Mouse (Mus musculus) c-Kit-positive CD71-positive TER-119-positive erythroid progenitor cells, embryonic 14.5 days (primary cell): ENCODE data around the gene Trim7.
A peak's percentile ranks its signal among the peaks of the same experiment; 100 is the strongest.
"Not testable (repeated sequence)": the region's sequence is repeated elsewhere in the genome, so short reads cannot be mapped to it uniquely, and the experiment has no call there.

Source experiments
- DNase-seq: peaks from one replicate; pipeline ENCODE4 v3.0.0-alpha.2; 2013; ENCODE audit warnings: low spot score

The Trim7 gene

DNA sequence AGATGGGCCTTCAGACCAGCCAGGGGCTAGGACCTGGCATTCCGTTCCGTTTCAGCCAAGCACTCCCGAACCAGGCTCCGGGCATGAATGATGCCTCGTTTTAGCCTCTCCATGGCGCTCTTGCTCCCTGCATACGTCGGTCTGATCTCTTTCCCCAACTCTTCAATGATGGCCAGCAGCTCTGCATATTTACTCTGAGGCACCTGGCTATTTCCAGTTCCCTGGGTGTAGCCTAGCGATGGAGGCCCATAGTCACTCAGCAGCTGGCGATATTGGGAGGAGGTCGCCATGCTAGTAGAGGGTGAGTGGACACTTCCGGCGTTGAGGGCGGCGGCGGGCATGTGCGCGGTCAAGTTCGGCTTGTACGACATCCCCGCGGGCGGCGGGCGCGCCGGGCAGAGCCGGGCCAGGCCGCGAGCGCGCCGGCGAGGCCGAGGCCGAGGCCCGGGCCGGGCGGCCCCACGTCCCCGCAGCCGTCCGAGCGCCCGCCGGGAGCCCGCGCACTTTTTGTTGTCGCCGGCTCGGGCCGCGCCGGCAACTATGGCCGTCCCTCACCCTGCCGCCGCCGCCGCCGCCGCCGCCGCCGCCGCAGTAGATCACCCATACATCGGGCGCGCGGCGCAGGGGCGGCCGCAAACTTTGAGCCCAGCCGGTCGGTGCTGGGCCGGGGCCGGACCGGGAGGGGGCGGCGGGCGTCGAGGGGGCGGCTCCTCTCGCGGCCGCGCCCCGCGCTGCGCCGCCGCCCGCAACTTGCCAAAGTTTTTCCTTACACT, at the start of gene Trim7, which contains the start of gene Gm12184:
Trim7 (plus strand) TSS at position 162 of the 773 bp plus-strand sequence.
Gm12184 (minus strand) TSS at position 677 of the 773 bp plus-strand sequence.
- not testable (repeated sequence) for DNase-seq

DNA sequence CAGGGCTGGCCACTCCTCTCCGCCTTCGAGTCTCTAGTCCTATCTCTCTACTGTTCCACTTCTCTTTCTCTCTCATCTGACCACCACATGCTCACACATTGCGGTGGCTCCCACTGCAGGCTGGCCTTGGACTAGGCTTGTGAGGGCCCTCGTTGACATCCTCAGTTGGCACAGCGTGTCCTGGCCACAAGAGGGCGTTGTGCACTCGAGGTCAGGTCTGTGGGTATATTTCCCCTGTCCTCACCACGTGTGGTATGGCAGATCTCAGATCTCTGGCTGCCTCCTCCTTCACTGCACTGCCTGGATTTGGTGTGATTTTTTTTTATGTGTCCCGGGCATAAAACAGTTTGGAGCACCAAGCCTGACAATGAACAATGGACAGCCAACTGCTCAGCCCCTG, 49.3 kb upstream of the Trim7 start:
- DNase-seq: no peak

DNA sequence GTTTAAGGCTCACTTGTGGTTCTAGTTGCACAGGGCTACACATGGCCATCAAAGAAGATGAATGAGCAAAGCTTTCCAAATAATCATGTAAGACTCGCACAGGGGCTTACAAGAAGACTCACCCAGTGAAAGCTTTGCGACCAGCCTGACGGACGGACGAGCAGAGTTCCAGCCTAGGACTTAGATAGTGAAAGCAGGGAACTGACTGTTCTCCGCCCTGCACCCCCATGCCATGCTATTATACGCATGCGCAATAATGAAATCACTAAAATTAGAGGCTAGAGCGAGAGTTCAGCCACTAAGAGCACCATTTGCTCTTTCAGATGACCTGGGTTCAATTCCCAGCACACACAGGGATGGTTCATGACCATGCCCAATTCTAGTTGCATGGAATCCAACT, 48.6 kb upstream of the Trim7 start:
- no peak for DNase-seq

DNA sequence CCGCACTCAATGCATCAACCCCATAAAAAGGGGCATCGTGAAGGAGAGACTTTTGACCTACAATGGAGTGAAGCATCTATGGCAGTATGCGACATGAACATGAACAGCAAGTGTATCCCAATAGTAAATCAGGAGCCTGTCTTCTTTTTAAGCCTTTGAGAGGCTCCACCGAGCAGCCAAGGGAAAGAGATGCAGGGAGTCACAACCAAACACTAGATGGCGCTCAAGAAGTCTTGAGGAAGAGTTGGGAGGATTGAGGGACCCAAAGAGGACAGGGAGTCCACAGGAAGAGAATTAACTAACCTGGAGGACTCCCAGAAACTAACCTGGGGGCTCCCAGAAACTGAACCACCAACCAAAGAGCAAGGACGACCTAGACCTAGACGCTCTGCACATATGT, 46.5 kb upstream of the Trim7 start:
- peak; percentile 63 for DNase-seq

DNA sequence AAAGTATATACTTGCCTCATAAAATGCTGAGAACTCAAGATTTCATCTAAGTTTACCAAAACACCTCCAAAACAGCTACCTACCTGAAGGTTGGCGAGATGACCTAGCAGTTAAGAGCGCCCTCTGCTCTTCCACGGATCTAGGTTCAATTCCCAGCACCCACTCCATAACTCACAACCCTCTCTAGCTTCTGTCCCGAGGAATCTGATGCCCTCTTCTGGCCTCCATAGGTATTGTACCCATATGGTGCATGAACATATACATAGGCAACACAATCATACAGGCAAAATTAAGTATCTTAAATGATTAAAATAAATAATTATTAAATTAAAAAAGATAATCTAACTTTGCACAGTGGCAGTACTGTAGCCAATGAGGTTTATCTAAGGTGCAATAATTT, 43.7 kb upstream of the Trim7 start:
- DNase-seq: no peak

DNA sequence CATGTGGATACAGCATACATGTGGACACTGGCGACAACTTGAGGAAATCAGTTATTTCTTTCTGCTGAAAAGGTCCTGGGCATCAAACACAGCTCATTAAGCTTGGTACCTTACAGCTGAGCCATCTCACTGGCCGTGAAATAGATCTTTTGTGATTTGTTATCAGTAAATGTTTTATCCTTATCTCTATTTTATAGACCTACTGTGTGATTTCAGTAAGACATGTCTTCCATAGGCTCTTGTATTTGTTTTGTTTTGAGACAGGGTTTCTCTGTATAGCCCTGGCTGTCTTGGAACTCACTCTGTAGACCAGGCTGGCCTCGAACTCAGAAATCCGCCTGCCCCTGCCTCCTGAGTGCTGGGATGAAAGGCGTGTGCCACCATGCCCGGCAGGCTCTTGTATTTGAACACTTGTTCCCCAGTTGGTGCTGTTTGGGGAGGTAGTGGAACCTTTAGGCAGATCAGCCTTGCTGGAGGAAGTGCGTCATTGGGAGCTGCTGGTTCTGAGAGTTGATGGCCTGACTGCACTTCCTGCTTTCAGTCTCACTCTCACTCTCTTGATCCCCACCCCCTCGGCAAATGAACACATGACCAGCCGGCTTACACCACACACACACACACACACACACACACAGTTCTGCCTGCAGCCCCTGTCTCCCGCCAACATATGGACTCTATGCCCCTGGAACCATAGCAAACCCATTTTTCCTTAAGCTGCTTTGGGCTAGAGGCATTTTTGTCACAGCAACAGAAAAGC, 38.3 kb upstream of the Trim7 start:
- DNase-seq: no peak

DNA sequence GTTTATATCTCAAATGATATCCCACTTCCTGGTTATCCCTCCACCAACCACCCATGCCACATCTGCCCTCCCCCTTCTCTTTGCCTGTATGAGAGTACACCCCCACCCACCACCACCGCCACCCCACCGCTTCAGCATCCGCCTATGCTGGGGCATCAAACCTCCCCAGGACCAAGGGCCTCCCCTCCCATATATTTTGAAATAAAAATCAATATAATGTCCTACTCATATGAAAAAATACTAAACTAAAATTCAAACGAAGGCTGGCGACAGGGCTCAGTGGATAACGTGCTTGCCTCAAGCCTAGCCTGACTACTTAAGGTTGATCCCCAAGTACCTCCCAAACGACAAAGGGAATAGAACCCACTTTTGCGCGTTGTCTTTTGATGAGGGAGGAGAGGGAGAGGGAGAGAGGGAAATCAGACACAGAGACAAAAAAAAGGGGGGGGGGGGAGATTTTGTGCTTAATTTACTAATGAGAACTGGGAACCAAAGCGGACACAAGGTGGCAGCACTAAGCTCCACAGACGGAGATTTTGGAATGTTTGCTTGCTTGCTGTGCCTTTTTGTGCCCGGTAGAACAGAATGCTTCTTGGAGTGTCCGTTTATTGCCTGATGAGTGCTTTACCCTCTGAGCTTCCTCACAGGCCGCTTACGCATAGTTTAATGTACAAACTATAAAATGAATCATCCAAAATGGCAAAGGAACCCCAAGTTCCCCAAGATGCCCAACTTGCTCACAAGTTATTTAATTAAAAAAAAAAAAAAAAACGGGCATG, 37.4 kb upstream of the Trim7 start:
- DNase-seq: peak; percentile 83

DNA sequence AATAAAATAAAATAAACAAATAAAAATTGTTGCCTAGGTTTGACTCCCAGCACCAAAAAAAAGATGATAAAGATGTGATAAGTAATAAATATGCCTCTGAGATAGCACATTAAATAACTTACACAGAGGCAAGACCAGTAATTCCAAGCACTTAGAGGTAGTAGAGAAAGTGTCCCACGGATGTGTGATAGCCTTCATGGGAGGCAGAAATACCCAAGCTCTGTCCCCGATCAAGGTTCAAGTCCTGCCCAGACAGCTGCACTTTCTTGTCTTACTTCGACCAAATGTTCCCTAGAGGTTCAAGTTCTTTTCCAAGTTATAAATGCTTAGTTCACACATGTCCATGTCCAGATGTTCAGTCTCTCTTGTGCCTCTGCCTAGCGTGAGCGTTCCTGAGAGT, 36.7 kb upstream of the Trim7 start:
- no peak for DNase-seq

DNA sequence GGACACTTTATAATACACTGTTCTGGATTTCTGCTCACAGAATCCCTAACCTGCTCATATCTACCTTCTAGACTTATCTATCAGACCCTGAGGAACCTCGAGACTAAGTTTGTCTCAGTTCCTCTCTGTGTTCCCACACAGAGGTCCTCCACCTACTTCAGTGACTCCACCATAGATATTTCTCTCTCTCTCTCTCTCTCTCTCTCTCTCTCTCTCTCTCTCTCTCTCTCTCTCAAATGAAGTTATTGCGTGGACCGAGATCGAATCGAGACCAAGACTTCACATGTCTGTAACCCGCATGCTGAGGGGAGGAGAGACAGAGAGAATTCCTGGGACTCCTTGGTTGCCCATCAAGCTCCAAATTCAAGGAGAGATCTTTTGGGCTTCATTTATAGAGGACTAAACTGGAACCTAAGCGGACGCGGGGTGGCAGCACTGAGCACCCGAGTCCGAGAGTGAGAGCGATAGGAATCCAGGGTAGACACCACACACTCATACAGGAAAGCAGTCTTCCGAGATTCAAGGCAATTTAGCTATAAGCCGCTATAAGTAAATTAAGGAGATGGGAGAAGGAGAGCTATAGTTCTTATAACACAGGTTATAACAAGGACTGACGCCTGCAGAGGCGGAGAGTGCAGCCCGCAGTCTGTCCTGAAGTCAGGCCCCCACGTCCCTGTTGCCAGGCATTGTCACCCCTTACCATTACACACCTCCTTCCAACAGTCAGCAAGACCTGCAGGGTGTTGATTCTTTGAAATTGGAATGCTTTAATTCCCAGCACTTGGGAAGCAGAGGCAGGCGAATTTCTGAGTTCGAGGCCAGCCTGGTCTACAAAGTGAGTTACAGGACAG, 35.7 kb upstream of the Trim7 start:
- DNase-seq: peak; percentile 81

DNA sequence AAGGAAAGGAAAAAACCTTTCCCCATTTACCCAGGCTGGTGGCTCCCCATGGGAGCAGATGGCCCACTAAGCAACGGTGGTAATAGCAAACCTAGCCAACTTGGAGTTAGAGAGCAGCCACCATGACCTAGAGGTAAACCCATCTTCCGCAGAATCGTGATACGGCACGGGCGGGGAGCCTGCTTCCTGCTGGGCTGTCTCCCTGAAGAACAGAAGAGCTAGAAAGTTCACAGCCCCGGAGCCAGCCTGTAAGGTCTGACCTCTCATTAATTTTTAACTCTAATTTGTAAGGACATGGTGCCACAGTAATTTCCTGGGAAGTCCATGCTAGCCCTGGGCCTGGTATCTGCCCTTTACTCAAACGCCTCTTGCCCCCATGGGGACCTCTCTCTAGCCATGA, 35.0 kb upstream of the Trim7 start:
- DNase-seq: no peak

DNA sequence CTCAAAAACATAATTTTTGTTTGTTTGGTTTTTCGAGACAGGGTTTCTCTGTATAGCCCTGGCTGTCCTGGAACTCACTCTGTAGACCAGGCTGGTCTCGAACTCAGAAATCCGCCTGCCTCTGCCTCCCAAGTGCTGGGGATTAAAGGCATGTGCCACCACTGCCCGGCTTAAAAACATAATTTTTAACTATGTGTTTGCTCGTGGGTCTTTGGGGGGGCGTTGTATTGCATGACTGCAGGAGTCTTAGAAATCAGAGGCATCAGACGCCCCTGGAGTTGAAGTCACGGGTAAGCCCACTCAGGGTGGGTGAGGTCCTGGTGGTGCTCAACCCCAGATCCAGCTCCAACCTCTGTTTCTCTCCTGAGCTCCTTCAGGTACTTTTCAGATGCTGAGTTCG, 34.0 kb upstream of the Trim7 start:
- DNase-seq: not testable (repeated sequence)

DNA sequence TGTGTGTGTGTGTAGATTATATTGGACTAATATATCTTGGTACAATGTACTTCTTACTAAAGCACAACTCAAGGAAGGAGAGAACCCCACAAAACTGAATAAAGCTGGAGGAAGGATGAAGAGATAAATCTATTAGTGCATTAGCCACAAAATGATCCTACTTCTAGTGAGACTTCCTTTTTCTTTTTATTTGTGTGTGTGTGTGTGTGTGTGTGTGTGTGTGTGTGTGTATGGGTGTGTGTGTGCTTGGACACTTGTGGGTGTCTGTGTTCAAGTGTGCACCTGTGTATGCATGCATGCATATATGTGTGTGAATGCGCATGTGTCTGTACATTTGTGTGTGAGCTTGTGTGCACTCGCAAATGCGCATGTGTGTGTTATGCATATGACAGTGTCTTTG, 32.8 kb upstream of the Trim7 start:
- no peak for DNase-seq

DNA sequence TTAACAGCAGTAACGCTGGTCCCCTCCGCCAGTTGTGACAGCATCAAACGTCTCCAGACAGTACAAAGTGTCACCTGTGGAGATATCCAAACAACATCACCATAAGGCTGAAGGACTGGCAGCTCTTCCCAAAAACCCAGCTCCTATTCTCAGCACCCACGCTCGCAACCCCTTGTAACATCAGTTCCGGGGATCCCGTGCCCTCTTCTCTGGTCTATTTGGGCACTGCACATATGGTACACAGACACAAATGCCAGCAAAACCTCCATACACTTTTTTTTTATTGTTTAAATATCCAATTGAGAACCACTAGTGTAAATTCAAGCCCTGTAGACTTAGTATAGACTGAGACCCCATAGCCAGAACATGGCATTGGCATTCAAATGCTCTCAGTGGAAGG, 30.7 kb upstream of the Trim7 start:
- no peak for DNase-seq

DNA sequence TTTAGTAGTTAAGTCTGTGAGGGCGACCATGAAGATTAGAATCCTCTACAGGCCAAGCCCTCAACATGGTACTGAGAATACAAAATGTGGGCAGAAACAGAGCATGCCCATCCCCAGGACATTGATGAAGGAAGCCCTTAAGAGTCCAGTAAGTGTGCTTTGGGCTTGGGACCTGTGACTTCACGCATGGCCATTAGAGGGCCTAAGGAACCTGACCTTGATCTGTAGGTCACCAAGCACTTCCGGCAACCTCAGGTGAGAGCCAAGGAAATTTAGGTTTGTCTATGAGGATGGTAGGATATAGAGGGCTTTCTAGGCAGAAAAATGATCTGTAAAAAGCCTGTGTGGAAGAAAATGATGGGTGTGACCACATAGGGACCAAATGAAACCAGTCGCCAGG, 29.6 kb upstream of the Trim7 start:
- DNase-seq: no peak

DNA sequence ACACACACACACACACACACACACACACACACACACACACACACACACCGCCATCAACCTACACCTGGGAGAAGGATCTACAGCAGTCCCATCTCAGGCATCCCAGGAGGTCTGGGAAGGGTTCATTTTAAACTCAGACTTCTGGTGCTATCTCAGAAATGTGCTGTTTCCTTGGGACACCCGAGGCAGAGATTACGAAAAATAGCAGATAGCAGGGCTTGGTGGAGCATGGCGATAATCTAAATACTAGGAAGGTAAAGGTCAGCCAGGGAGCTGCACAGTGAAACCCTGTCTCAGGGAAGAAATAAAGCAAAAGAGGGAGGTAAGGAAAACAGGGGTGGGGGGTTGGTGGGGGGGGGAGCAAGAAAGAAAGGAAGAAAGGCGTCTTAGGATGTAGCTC, 28.7 kb upstream of the Trim7 start:
- DNase-seq: no peak

DNA sequence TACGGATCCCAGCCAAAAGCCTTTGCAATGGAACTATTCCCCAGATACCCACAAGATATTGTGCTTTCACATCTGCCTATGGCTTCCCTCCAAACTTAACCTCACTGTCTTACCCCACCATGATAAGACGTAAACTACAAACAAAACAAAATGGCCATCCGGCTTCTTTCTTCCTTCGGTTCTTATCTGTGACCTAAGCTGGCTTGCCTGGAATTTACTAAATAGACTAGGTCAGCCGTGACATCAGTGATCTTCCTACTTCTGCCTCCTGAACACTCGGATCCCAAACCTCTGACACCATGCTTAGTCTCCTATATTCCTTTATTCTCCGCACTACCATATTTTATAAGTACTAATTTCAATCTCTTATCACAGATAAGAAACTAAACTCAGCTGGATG, 27.6 kb upstream of the Trim7 start:
- DNase-seq: no peak

DNA sequence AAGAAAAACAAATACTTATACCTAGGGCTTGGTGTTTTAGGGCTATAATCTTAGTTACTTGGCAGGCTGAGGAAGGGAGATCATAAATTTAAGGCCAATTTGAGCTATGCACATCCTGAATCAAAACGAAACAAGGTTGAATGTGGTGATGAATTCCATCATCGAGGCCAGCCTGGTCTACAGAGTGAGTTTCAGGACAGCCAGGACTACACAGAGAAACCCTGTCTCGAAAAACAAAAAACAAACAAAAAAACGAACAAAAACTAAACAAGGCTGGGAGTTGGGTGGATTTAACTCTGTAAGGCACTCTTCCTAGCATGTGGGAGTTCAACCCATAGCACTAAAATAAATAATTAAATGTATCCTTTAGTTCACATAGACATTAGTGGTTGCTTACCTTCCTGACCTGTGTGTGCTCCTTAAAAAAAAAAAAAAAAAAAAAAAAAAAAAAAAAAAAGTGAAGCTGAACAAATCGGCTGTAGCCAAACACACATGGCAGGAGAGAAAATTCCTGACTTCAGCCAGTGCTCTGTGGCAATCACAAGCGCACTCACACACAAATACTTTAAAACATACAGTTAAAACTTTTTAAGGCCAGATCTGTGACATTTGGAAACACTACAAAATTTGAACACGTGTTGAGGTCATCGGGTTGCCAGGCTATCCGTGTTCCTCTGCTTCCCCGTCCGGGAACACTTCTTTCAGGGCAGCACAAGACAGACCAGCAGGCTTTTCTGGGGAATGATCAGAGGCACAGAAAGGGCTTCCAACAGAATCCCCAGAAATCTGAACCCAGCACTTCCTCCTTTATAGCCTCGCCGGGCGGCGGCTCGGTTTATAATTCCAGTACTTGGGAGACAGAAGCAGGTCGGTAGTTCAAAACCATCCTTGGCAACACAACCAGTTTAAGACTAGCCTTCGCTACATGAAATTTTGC, 26.7 kb upstream of the Trim7 start:
- DNase-seq: no peak

DNA sequence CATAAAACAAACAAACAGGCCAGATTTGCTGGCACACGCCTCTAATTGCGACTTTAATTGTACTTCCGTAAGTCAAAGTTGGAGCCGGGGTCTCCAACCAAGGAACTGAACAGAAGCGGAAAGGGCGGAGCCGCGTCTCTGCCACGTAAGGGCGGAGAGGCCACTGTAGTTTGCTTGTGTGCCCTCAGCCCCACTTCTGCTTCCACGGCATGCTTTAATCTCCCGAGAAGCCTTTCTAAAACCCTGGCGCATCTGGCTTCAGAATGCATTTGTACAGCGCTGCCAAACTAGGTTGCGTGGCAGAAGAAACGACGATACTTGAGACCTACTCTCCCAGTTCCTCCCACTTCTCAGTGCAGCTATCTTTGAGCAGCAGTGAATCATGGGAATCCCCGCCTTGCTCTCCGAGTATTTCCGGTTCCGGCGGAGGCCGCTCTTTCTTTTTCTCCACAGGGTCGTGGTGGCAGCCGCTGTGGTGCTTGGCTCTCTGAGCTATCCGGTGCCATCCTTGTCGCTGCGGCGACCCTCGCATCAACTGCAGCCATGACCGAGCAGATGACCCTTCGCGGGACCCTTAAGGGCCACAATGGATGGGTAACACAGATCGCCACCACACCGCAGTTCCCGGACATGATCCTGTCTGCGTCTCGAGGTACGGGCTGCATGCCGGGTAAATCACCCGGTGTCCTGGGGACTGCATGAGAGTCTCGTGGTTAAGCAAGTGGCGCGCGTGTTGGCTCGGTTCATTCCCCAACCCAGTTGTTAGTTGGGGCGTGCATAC, 25.8 kb upstream of the Trim7 start, which contains the start of gene Rack1:
Rack1 (plus strand) TSS at position 412 of the 781 bp plus-strand sequence.
- peak; percentile 86 for DNase-seq
